Mouse (Mus musculus) forelimb bud, embryonic 11.5 days (tissue): ENCODE results near the gene Pa2g4.
"Not testable (repeated sequence)": the region's sequence is repeated elsewhere in the genome, so short reads cannot be mapped to it uniquely, and the experiment has no call there.

Source experiments
- DNase-seq: peaks from one replicate; pipeline ENCODE4 v3.0.0-alpha.2; 2012; ENCODE audit warnings: low read depth, low spot score

The Pa2g4 gene

GRCm38 (mm10) chr10:128579298-128579697, 13.5 kb upstream of the Pa2g4 start:
- DNase-seq: no peak

GRCm38 (mm10) chr10:128578330-128578729, 12.5 kb upstream of the Pa2g4 start:
- DNase-seq: no peak

- no peak for DNase-seq
Observed at GRCm38 (mm10) chr10:128575063-128575462, 9.3 kb upstream of the Pa2g4 start.

- no peak for DNase-seq
Observed at GRCm38 (mm10) chr10:128565206-128565787, 490 bp downstream of the Pa2g4 start.

- DNase-seq: no peak
Observed at GRCm38 (mm10) chr10:128563544-128563943, 2.2 kb downstream of the Pa2g4 start.

- peak; percentile 32 for DNase-seq
Observed at GRCm38 (mm10) chr10:128556963-128557362, 8.8 kb downstream of the Pa2g4 start.

GRCm38 (mm10) chr10:128556286-128556685, 9.5 kb downstream of the Pa2g4 start:
- DNase-seq: no peak

GRCm38 (mm10) chr10:128555567-128555966, 10.2 kb downstream of the Pa2g4 start:
- not testable (repeated sequence) for DNase-seq

- DNase-seq: not testable (repeated sequence)
Observed at GRCm38 (mm10) chr10:128550144-128550823, 15.5 kb downstream of the Pa2g4 start.

- DNase-seq: not testable (repeated sequence)
Observed at GRCm38 (mm10) chr10:128549682-128550057, 16.1 kb downstream of the Pa2g4 start.

GRCm38 (mm10) chr10:128548947-128549681, 16.7 kb downstream of the Pa2g4 start, which contains the start of gene Rpl41:
TSS of gene Rpl41 (minus strand) at chr10:128549305.
- peak; percentile 95 for DNase-seq

GRCm38 (mm10) chr10:128548051-128548791, 17.6 kb downstream of the Pa2g4 start:
- not testable (repeated sequence) for DNase-seq

GRCm38 (mm10) chr10:128547361-128548032, 18.3 kb downstream of the Pa2g4 start, which contains the start of gene Zc3h10:
TSS of gene Zc3h10 (minus strand) at chr10:128547774.
- DNase-seq: peak; percentile 98

- DNase-seq: no peak
Observed at GRCm38 (mm10) chr10:128546787-128547186, 19.0 kb downstream of the Pa2g4 start.

- DNase-seq: peak; percentile 71
Observed at GRCm38 (mm10) chr10:128546361-128546760, 19.4 kb downstream of the Pa2g4 start.

GRCm38 (mm10) chr10:128545570-128545898, 20.3 kb downstream of the Pa2g4 start:
- DNase-seq: no peak

- DNase-seq: no peak
Observed at GRCm38 (mm10) chr10:128544674-128545569, 20.9 kb downstream of the Pa2g4 start.

GRCm38 (mm10) chr10:128544151-128544657, 21.6 kb downstream of the Pa2g4 start:
- no peak for DNase-seq

- DNase-seq: no peak
Observed at GRCm38 (mm10) chr10:128543100-128543499, 22.7 kb downstream of the Pa2g4 start.

- DNase-seq: no peak
Observed at GRCm38 (mm10) chr10:128538340-128538870, 27.4 kb downstream of the Pa2g4 start.
